ENCODE assay signal across 21 mouse cellular contexts in the genomic region with DNA sequence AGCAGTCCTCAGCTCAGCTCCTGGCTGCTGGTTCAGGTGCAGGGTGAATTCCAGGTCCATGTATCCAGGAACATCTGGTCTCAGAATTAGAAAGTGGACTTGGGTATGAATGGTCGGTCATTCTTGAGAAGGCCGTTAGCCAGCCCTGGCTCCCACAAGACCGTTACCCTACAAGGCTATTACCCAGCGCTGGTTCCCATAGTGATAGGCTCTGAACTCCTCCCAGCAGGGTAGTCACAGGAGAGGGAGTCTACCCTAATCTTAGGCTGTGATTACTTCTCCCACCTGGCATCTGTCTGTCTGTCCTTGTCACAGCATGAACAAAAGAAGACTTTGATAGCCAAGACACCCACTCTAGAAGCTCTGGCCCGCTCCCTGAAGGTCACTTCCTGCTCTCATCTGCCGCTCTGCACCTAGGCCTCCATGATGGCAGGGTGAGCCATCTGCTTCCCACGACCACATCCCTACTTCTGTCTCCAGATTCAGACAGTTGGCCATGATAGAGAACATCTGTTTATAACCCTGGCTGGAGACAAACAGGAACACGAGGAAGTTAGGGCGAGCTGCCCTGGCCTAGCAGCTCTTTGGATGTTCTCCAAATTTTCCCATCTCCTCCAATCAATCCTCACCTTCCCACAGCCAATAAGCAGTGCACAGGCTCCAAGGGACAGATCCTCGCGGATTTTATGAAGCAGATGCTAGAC. TPM values are rescaled to one million over a fixed set of nuclear protein-coding genes. Genes with fewer than 3 reads are reported as not detected.
DNase-seq lines count a peak whose midpoint lies in the region; ATAC-seq and TF ChIP-seq lines count a peak whose summit lies in the region.
"Had no signal": no experiment of that assay in that cellular context is flagged by ENCODE, and none has a peak within 500 bp of the region (broad histone marks: within the 10 kb centered on the region; RNA-seq: fewer than 3 reads in every experiment).

No protein-coding gene starts in this region.

- no peaks in the 10 kb centered on the region for H3K36me3 ChIP-seq in heart, embryonic 10.5 days
- H3K36me3 ChIP-seq in heart, embryonic 13.5 days = no peaks in the 10 kb centered on the region
- no peaks in the 10 kb centered on the region for H3K36me3 ChIP-seq in lung, postnatal 0 days (ENCODE audit: insufficient read depth, low read length)
- no peaks in the 10 kb centered on the region for H3K36me3 ChIP-seq in thymus, adult 2 months (ENCODE audit: control insufficient read depth, insufficient read depth, low read length)
- H3K36me3 ChIP-seq: embryonic facial prominence, embryonic 15.5 days; forebrain, embryonic 10.5 days; midbrain, embryonic 10.5 days had no signal

- no peaks in the 10 kb centered on the region for H3K9me3 ChIP-seq in heart, embryonic 10.5 days
- peaks cover 5% of the 10 kb centered on the region; the same call in 1 of the 2 replicates for H3K9me3 ChIP-seq in heart, embryonic 13.5 days
- H3K9me3 ChIP-seq in lung, postnatal 0 days (ENCODE audit: low read length) = no peaks in the 10 kb centered on the region
- H3K9me3 ChIP-seq: embryonic facial prominence, embryonic 15.5 days; midbrain, embryonic 10.5 days had no signal

- H3K4me1 ChIP-seq in heart, embryonic 10.5 days = no peaks in the 10 kb centered on the region
- no peaks in the 10 kb centered on the region; the same call in 1 of the 2 replicates for H3K4me1 ChIP-seq in heart, embryonic 13.5 days
- no peaks in the 10 kb centered on the region for H3K4me1 ChIP-seq in lung, postnatal 0 days (ENCODE audit: insufficient read depth, low read depth, low read length)
- H3K4me1 ChIP-seq in thymus, adult 2 months (replicated peaks; ENCODE audit: control insufficient read depth, insufficient read depth, low read length) = peaks cover 13% of the 10 kb centered on the region
- H3K4me1 ChIP-seq: embryonic facial prominence, embryonic 15.5 days had no signal

- no peak overlapping the region for H3K9ac ChIP-seq in heart, embryonic 13.5 days
- no peak overlapping the region for H3K9ac ChIP-seq in lung, postnatal 0 days (replicated peaks; ENCODE audit: low read depth)
- H3K9ac ChIP-seq: embryonic facial prominence, embryonic 15.5 days; liver, postnatal 0 days had no signal

- no peaks in the 10 kb centered on the region for H3K27me3 ChIP-seq in heart, embryonic 10.5 days (ENCODE audit: insufficient read depth, poor library complexity, severe bottlenecking)
- H3K27me3 ChIP-seq in heart, embryonic 13.5 days (replicated peaks) = no peaks in the 10 kb centered on the region; the same call in 1 of the 2 replicates
- H3K27me3 ChIP-seq in lung, postnatal 0 days (replicated peaks; ENCODE audit: insufficient read depth, low read length) = no peaks in the 10 kb centered on the region
- H3K27me3 ChIP-seq in thymus, adult 2 months (ENCODE audit: control insufficient read depth, insufficient read depth, low read length) = no peaks in the 10 kb centered on the region
- H3K27me3 ChIP-seq: embryonic facial prominence, embryonic 15.5 days; Patski had no signal

- WGBS in heart, embryonic 10.5 days = 73% methylated on average over 11 of the region's 11 CpGs
- WGBS in heart, embryonic 13.5 days = 63% methylated on average over 11 of the region's 11 CpGs
- 55% methylated on average over 11 of the region's 11 CpGs for WGBS in lung, postnatal 0 days
- WGBS in thymus, adult 2 months = 83% methylated on average over 11 of the region's 11 CpGs

- no peak for TF ChIP-seq CTCF in lung, postnatal 0 days (IDR thresholded peaks at IDR 0.05)
- no peak for TF ChIP-seq CTCF in thymus, adult 2 months (IDR thresholded peaks at IDR 0.05; ENCODE audit: borderline replicate concordance, control insufficient read depth, extremely low read depth, insufficient read depth, low read length, poor library complexity)

- TF ChIP-seq POLR2A in thymus, adult 2 months (IDR thresholded peaks at IDR 0.05; ENCODE audit: control insufficient read depth, extremely low read depth, insufficient read depth, low read length, poor library complexity) = no peak

- no peak overlapping the region for H3K4me3 ChIP-seq in heart, embryonic 10.5 days
- H3K4me3 ChIP-seq in heart, embryonic 13.5 days = no peak overlapping the region
- H3K4me3 ChIP-seq in lung, postnatal 0 days (ENCODE audit: low read depth, low read length) = no peak overlapping the region
- H3K4me3 ChIP-seq in thymus, adult 2 months (ENCODE audit: control insufficient read depth, insufficient read depth, low read length) = no peak overlapping the region
- H3K4me3 ChIP-seq: embryonic facial prominence, embryonic 15.5 days; forebrain, embryonic 10.5 days; midbrain, embryonic 10.5 days had no signal

- peak; percentile 45 for DNase-seq in heart, adult 8-10 months (ENCODE audit: low spot score)
- DNase-seq in heart, embryonic 10.5 days (ENCODE audit: low spot score) = no peak
- peak; percentile 23 for DNase-seq in R1 (ENCODE audit: low read depth, low spot score)
- peak; percentile 71 for DNase-seq in lung, postnatal 0 days (ENCODE audit: low spot score)
- no peak for DNase-seq in B cell, adult 2 months
- no peak for DNase-seq in thymus, adult 2 months
- no peak for DNase-seq in spleen, adult 18-20 months
- DNase-seq: embryo, embryonic 11 days; gastrocnemius, postnatal 36 days; kidney, adult 8-10 months; kidney, postnatal 4 days; liver; liver, postnatal 0 days had no signal

- no peak for TF ChIP-seq EP300 in lung, postnatal 0 days (IDR thresholded peaks at IDR 0.05)

- H3K4me2 ChIP-seq in heart, embryonic 13.5 days = no peak overlapping the region
- no peak overlapping the region for H3K4me2 ChIP-seq in lung, postnatal 0 days (replicated peaks; ENCODE audit: low read depth, low read length)
- H3K4me2 ChIP-seq: embryonic facial prominence, embryonic 15.5 days had no signal

- no peak for ATAC-seq in heart, embryonic 13.5 days (ENCODE audit: extremely low read depth, insufficient number of reproducible peaks, low FRiP score, low TSS enrichment)
- peak; percentile 72 for ATAC-seq in lung, postnatal 0 days
- ATAC-seq: hindbrain, postnatal 0 days; liver, postnatal 0 days; Patski had no signal

- H3K27ac ChIP-seq in heart, embryonic 10.5 days = no peak overlapping the region
- H3K27ac ChIP-seq in heart, embryonic 13.5 days (replicated peaks) = 0 out of 2 replicates have a peak overlapping the region, but pooled peaks have one; percentile 5
- no peak overlapping the region for H3K27ac ChIP-seq in lung, postnatal 0 days (ENCODE audit: low read length)
- no peak overlapping the region for H3K27ac ChIP-seq in thymus, adult 2 months (ENCODE audit: control insufficient read depth, insufficient read depth, low read length)
- H3K27ac ChIP-seq: embryonic facial prominence, embryonic 15.5 days; forebrain, embryonic 10.5 days; hindbrain, postnatal 0 days; midbrain, embryonic 10.5 days had no signal

RNA-seq across cellular contexts. Expression of a gene that starts 1.4 kb away (rescaled TPM):
- 1 to 10 TPM in 2 of 4 experiments, not detected in 2; 2.1 to 3.1 TPM for total RNA-seq in heart, adult 8-10 months (2022)
- 0.14 and 0.15 TPM in 2 replicates for polyA plus RNA-seq in heart, embryonic 10.5 days (2016; fragmentation: Nextera tagmentation; extraction: Ambion mirVana)
- 0.11 TPM in 1 of 2 replicates, not detected in the other for polyA plus RNA-seq in heart, embryonic 13.5 days (2015; fragmentation: Nextera tagmentation; extraction: Ambion mirVana)
- polyA plus RNA-seq in lung, postnatal 0 days (2015; fragmentation: Nextera tagmentation; extraction: Ambion mirVana) = 0.15 and 0.35 TPM in 2 replicates
- not detected in 2 replicates for polyA plus RNA-seq in thymus, adult 2 months (2012; rRNA removed)
- polyA plus RNA-seq: neural tube, embryonic 14.5 days; small intestine, adult 2 months had no signal

Comparison
In these comparisons a context has a peak if more than half of its experiments do, and no peak if none do; other contexts are left out.
1. DNase-seq: peak in heart, adult 8-10 months (single experiment), R1 (single experiment) and lung, postnatal 0 days (single experiment); none in heart, embryonic 10.5 days (single experiment), B cell, adult 2 months (0 of 2), thymus, adult 2 months (single experiment) and spleen, adult 18-20 months (0 of 2).